ENCODE assay signal across 13 mouse cellular contexts in the genomic region with DNA sequence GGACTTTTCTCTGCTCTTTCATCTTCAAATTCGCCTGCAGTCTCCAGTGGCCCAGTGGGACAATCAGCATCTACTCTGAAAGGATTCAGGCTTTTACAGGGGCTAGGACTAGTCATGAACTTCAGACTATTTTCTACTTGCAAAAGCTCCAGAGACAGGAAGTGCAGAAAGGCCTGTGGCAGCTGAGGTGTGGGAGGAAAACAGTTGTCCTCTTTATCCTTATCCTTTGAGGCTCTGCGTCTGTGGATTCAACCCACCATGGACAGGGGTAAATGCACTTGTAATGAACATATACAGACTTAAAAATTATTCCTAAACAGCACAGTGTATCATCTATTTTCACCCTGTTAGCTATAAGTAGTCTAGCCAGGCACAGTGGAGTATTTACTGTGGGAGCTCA. TPM values are rescaled to one million over a fixed set of nuclear protein-coding genes. Genes with fewer than 3 reads are reported as not detected.
"Had no signal": no experiment of that assay in that cellular context is flagged by ENCODE, and none has a peak within 500 bp of the region (broad histone marks: within the 10 kb centered on the region; RNA-seq: fewer than 3 reads in every experiment).

No protein-coding gene starts in this region.

- ATAC-seq: hindbrain, postnatal 0 days; liver, embryonic 12.5 days; midbrain, embryonic 15.5 days had no signal

- H3K27ac ChIP-seq: hindbrain, postnatal 0 days; kidney, postnatal 0 days; limb, embryonic 15.5 days; liver, embryonic 12.5 days; lung, embryonic 15.5 days; macrophage; midbrain, embryonic 15.5 days; neural tube, embryonic 13.5 days had no signal

- H3K4me3 ChIP-seq: limb, embryonic 15.5 days; liver, embryonic 12.5 days; lung, embryonic 15.5 days; megakaryocyte, embryonic 14.5 days; midbrain, embryonic 15.5 days; neural tube, embryonic 13.5 days had no signal

- DNase-seq: kidney, adult 11 months; spleen, adult 18-20 months; thymus, postnatal 36 days had no signal

RNA-seq across cellular contexts. Expression of a gene that starts 27.2 kb away (rescaled TPM):
- total RNA-seq: monocyte, adult 5-6 weeks had no signal
